Mouse (Mus musculus) heart, adult 2 months (tissue): ENCODE measurements at regions not wholly inside any gene's neighbourhood (a gene's known extent, or its start where the extent isn't known, plus 50 kb on each side); places are given as distances from the start of the nearest gene placed in this dataset.

Experiments used
- DNase-seq, 2 experiments: peaks; one replicate each; pipeline ENCODE4 v3.0.0; 2021
- H3K27ac ChIP-seq: fragments of 200-600 bp; 2 replicates; pipeline ENCODE4 v1.8.1; 2022
- H3K27me3 ChIP-seq: fragments of 200-500 bp; 2 replicates; pipeline ENCODE4 v1.6.1; 2012; ENCODE audit warnings: mild to moderate bottlenecking, low read length, inconsistent platforms, mixed read lengths; ENCODE audit not compliant: control insufficient read depth, insufficient read depth
- H3K36me3 ChIP-seq: fragments of 200-500 bp; 2 replicates; pipeline ENCODE4 v1.6.1; 2012; ENCODE audit warnings: low read length, inconsistent platforms; ENCODE audit not compliant: control insufficient read depth, insufficient read depth
- H3K4me1 ChIP-seq: fragments of 200-500 bp; 2 replicates; pipeline ENCODE4 v1.6.1; 2011; ENCODE audit warnings: low read length; ENCODE audit not compliant: control insufficient read depth, insufficient read depth
- H3K4me3 ChIP-seq: fragments of 200-600 bp; 2 replicates; pipeline ENCODE4 v1.8.1; 2022
- H3K79me2 ChIP-seq: fragments of 200-500 bp; replicated peaks from 2 replicates; pipeline ENCODE4 v1.6.1; 2012; ENCODE audit warnings: mild to moderate bottlenecking, inconsistent platforms, low read length, moderate library complexity, mixed read lengths; ENCODE audit not compliant: control insufficient read depth, insufficient read depth
- H3K9ac ChIP-seq: fragments of 200-500 bp; 2 replicates; pipeline ENCODE4 v1.6.1; 2012; ENCODE audit warnings: low read depth, mild to moderate bottlenecking, control low read depth, inconsistent platforms, low read length, mixed read lengths
- CTCF ChIP-seq: fragments of 200-600 bp; IDR thresholded peaks from 2 replicates; pipeline ENCODE4 v1.8.1; 2022; ENCODE audit warnings: antibody characterized with exemption, mild to moderate bottlenecking, moderate library complexity
- EP300 ChIP-seq: fragments of 200-500 bp; IDR thresholded peaks from 2 replicates; pipeline ENCODE4 v1.6.1; 2011; ENCODE audit warnings: low read depth, low read length, control low read depth; ENCODE audit not compliant: insufficient read depth
- POLR2A ChIP-seq: fragments of 200-500 bp; IDR thresholded peaks from 2 replicates; pipeline ENCODE4 v1.6.1; 2011; ENCODE audit warnings: mild to moderate bottlenecking, low read depth, low read length, control low read depth; ENCODE audit not compliant: insufficient read depth
- WGBS: fragments of 180-500 bp; shearing (Covaris S2); methylation state at CpG from one replicate; pipeline ENCODE4 v1.1.7; 2018; 5-methylcytosine and 5-hydroxymethylcytosine counted together
- intact Hi-C: fragments of 180-260 bp; cut with DNase I; formaldehyde crosslinking; loops from one replicate; pipeline ENCODE4 v1.15.1; 2025

- 76% methylated on average over 1 of the region's 1 CpGs for WGBS
- Histone ChIP-seq H3K27me3 (no peaks in the 10 kb centered on the region), H3K36me3 (no peaks in the 10 kb centered on the region), H3K4me1 (no peaks in the 10 kb centered on the region), H3K27ac (no peak overlapping the region), H3K9ac (no peak overlapping the region), H3K4me3 (no peak overlapping the region), H3K79me2 (no peaks in the 10 kb centered on the region)
- DNase-seq: no peak
- TF ChIP-seq POLR2A (no peak), EP300 (no peak), CTCF (no peak)
- intact Hi-C loops: no loop called here
Measured at GRCm38 (mm10) chr15:56473679-56474078, 1003.7 kb downstream of the Slc22a22 start.

- 48% methylated on average over 4 of the region's 4 CpGs for WGBS
- TF ChIP-seq POLR2A (no peak), CTCF (no peak), EP300 (no peak)
- H3K4me3 ChIP-seq: no peak overlapping the region
- no peak for DNase-seq
- H3K9ac ChIP-seq: no peak overlapping the region
- no peaks in the 10 kb centered on the region for H3K79me2 ChIP-seq
- no peak overlapping the region for H3K27ac ChIP-seq
- no peaks in the 10 kb centered on the region for H3K4me1 ChIP-seq
- intact Hi-C loops: no loop called here
- H3K27me3 ChIP-seq: no peaks in the 10 kb centered on the region
- no peaks in the 10 kb centered on the region for H3K36me3 ChIP-seq
Measured at GRCm38 (mm10) chr15:56451881-56452280, 1025.5 kb downstream of the Slc22a22 start.

- Histone ChIP-seq H3K36me3 (no peaks in the 10 kb centered on the region), H3K4me1 (no peaks in the 10 kb centered on the region), H3K79me2 (no peaks in the 10 kb centered on the region), H3K4me3 (no peak overlapping the region), H3K27me3 (no peaks in the 10 kb centered on the region), H3K27ac (no peak overlapping the region), H3K9ac (no peak overlapping the region)
- TF ChIP-seq POLR2A: no peak
- no peak for TF ChIP-seq CTCF
- TF ChIP-seq EP300: no peak
- intact Hi-C loops: no loop called here
- 69% methylated on average over 10 of the region's 10 CpGs for WGBS
- DNase-seq: no peak
Measured at GRCm38 (mm10) chr15:56448015-56448645, 1029.3 kb downstream of the Slc22a22 start.

GRCm38 (mm10) chr15:56440171-56440570 lies 1037.3 kb downstream of the Slc22a22 start:
- Histone ChIP-seq H3K27me3 (no peaks in the 10 kb centered on the region), H3K9ac (no peak overlapping the region), H3K79me2 (no peaks in the 10 kb centered on the region), H3K27ac (no peak overlapping the region), H3K36me3 (no peaks in the 10 kb centered on the region), H3K4me3 (no peak overlapping the region), H3K4me1 (no peaks in the 10 kb centered on the region)
- intact Hi-C loops: no loop called here
- WGBS: 72% methylated on average over 4 of the region's 4 CpGs
- no peak for DNase-seq
- TF ChIP-seq EP300 (no peak), POLR2A (no peak), CTCF (no peak)

GRCm38 (mm10) chr15:56438370-56438769 lies 1039.1 kb downstream of the Slc22a22 start:
- TF ChIP-seq CTCF: no peak
- no peak for TF ChIP-seq EP300
- TF ChIP-seq POLR2A: no peak
- H3K4me3 ChIP-seq: no peak overlapping the region
- no peaks in the 10 kb centered on the region for H3K27me3 ChIP-seq
- H3K4me1 ChIP-seq: no peaks in the 10 kb centered on the region
- no peak overlapping the region for H3K9ac ChIP-seq
- intact Hi-C loops: no loop called here
- H3K36me3 ChIP-seq: no peaks in the 10 kb centered on the region
- 57% methylated on average over 2 of the region's 2 CpGs for whole genome bisulfite sequencing
- no peaks in the 10 kb centered on the region for H3K79me2 ChIP-seq
- no peak for DNase-seq
- H3K27ac ChIP-seq: no peak overlapping the region

GRCm38 (mm10) chr15:56436131-56436530 lies 1041.3 kb downstream of the Slc22a22 start:
- intact Hi-C loops: no loop called here

More at GRCm38 (mm10) chr15:56436131-56436530, 1041.3 kb downstream of the Slc22a22 start:
- no peaks in the 10 kb centered on the region for H3K27me3 ChIP-seq
- no peak overlapping the region for H3K4me3 ChIP-seq
- H3K27ac ChIP-seq: no peak overlapping the region
- no peak for TF ChIP-seq POLR2A
- TF ChIP-seq EP300: no peak
- TF ChIP-seq CTCF: no peak
- no peaks in the 10 kb centered on the region for H3K4me1 ChIP-seq
- H3K9ac ChIP-seq: no peak overlapping the region
- no peaks in the 10 kb centered on the region for H3K36me3 ChIP-seq
- no peak for DNase-seq
- H3K79me2 ChIP-seq: no peaks in the 10 kb centered on the region
- WGBS: 71% methylated on average over 6 of the region's 6 CpGs
